Mouse (Mus musculus) liver, adult 2 months (tissue): ENCODE results near the gene Sh3bp5. TPM values are rescaled to one million over a fixed set of nuclear protein-coding genes. Genes with fewer than 3 reads are reported as not detected.

Source experiments
- DNase-seq: peaks from one replicate; pipeline ENCODE4 v3.0.0-alpha.2; 2011; ENCODE audit warnings: low read depth, low spot score; ENCODE audit errors: extremely low read depth
- H3K27ac ChIP-seq: fragments of 200-500 bp; replicated peaks from 2 replicates; pipeline ENCODE4 v1.5.1; 2012; ENCODE audit warnings: low read depth, mild to moderate bottlenecking, control low read depth, inconsistent platforms, low read length; ENCODE audit not compliant: insufficient read depth
- H3K27me3 ChIP-seq: fragments of 200-500 bp; 2 replicates; pipeline ENCODE4 v1.6.1; 2012; ENCODE audit warnings: mild to moderate bottlenecking, moderate library complexity, low read length, inconsistent platforms; ENCODE audit not compliant: control insufficient read depth, insufficient read depth
- H3K36me3 ChIP-seq: fragments of 200-500 bp; 2 replicates; pipeline ENCODE4 v1.6.1; 2012; ENCODE audit warnings: low read length, inconsistent platforms; ENCODE audit not compliant: control insufficient read depth, insufficient read depth
- H3K4me1 ChIP-seq: fragments of 200-500 bp; 2 replicates; pipeline ENCODE4 v1.6.1; 2011; ENCODE audit warnings: low read length; ENCODE audit not compliant: control insufficient read depth, insufficient read depth
- H3K4me3 ChIP-seq: fragments of 200-500 bp; 2 replicates; pipeline ENCODE4 v1.5.1; 2011; ENCODE audit warnings: low read depth, mild to moderate bottlenecking, control low read depth, low read length, moderate library complexity; ENCODE audit not compliant: insufficient read depth
- H3K79me2 ChIP-seq: fragments of 200-500 bp; 2 replicates; pipeline ENCODE4 v1.6.1; 2012; ENCODE audit warnings: inconsistent platforms, mild to moderate bottlenecking, low read length, moderate library complexity; ENCODE audit not compliant: control insufficient read depth, insufficient read depth
- H3K9ac ChIP-seq: fragments of 200-500 bp; 2 replicates; pipeline ENCODE4 v1.6.1; 2012; ENCODE audit warnings: low read depth, mild to moderate bottlenecking, control low read depth, inconsistent platforms, low read length
- CTCF ChIP-seq: fragments of 200-500 bp; IDR thresholded peaks from 2 replicates; pipeline ENCODE4 v1.5.1; 2011; ENCODE audit warnings: low read depth, low read length, control low read depth
- POLR2A ChIP-seq: fragments of 200-500 bp; IDR thresholded peaks from 2 replicates; pipeline ENCODE4 v1.6.1; 2011; ENCODE audit warnings: low read length, control low read depth; ENCODE audit not compliant: insufficient read depth; ENCODE audit errors: extremely low read depth
- WGBS: fragments of 180-500 bp; shearing (Covaris S2); methylation state at CpG from one replicate; pipeline ENCODE4 v1.1.7; 2018; 5-methylcytosine and 5-hydroxymethylcytosine counted together
- polyA plus RNA-seq: library from polyadenylated mRNA; depleted of rRNA; stranded (reverse); fragments of >200 nt; gene quantifications from 2 replicates; pipeline ENCODE4 v1.2.3, GENCODE M21; 2012
- total RNA-seq: library from RNA; depleted of rRNA; stranded (reverse); fragments of >200 nt; gene quantifications from 2 replicates; pipeline ENCODE4 v1.2.3, GENCODE M21; 2014

Gene Sh3bp5
- total and polyA plus RNA-seq, 2 experiments, result 22.6 to 37.1 TPM

DNA sequence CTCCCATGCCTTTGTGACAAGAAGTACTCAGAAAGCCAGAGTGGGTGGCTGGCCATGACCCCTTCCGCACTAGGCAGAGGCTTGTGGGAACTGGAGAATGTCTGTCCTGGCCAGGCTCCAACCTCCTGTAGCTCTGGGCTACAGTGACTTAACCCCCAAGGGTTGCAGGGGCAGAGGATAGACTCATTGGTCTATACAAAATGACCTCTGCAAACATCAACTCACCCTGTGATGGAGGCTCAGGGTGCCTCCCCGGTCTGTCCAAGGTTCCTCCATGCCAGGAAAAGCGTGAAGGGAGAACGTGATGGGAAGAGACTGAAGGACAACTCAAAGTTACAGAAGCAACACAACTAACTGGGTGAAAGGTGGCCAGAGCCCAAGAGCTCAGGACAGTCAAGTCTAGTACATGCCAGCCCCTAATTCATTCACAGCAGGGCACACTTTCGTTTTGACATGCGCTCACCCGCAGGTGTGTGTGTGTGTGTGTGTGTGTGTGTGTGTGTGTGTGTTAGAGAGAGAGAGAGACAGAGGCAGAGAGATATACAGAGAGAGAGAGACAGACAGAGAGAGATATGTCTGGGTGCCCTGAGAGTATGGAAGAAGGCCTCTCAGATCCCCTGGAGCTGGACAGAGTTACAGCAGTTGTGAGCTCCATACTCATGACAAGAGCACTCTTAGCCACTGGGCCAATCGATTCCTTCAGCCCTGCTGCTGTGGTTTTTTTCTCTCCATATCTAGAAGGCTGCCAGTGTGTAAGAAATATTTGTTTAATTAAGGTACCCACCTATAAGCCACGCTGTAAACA is 37.9 kb downstream of the Sh3bp5 start:
- DNase-seq, result peak; percentile 58
- Histone ChIP-seq H3K27me3 (no peaks in the 10 kb centered on the region), H3K4me1 (peaks cover 15% of the 10 kb centered on the region), H3K9ac (no peak overlapping the region), H3K27ac (peak overlapping the region; percentile 9; the same call in 1 of the 2 replicates), H3K79me2 (peaks cover 49% of the 10 kb centered on the region), H3K4me3 (no peak overlapping the region), H3K36me3 (no peaks in the 10 kb centered on the region)
- TF ChIP-seq POLR2A (no peak), CTCF (no peak)
- WGBS, result 33% methylated on average over 9 of the region's 9 CpGs

DNA sequence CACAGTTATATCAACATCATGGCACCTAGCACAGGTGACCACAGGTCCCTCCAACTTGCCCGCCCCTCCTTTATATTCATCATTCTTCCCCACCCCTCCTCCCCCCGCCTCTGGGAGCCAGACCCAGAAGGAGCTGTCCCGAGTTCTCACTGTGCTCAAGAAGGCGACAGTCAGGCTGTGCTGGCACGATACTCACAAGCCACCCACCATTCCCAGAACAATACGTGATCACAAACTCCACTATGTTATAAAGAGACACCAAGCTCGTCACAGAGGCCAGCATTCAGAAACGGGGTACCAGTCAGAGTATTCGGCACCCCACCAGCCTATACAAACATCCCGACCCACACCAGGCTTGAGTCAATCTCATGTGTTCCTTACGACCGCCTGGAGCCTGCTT is 38.5 kb downstream of the Sh3bp5 start:
- H3K36me3 ChIP-seq, result no peaks in the 10 kb centered on the region
- H3K27ac ChIP-seq, result peak overlapping the region; percentile 9; the same call in 1 of the 2 replicates
- peaks cover 18% of the 10 kb centered on the region for H3K4me1 ChIP-seq
- H3K9ac ChIP-seq, result no peak overlapping the region
- WGBS, result 80% methylated on average over 12 of the region's 12 CpGs
- H3K27me3 ChIP-seq, result no peaks in the 10 kb centered on the region
- no peak overlapping the region for H3K4me3 ChIP-seq
- TF ChIP-seq POLR2A, result no peak
- no peak for TF ChIP-seq CTCF
- peaks cover 51% of the 10 kb centered on the region for H3K79me2 ChIP-seq
- DNase-seq, result no peak

DNA sequence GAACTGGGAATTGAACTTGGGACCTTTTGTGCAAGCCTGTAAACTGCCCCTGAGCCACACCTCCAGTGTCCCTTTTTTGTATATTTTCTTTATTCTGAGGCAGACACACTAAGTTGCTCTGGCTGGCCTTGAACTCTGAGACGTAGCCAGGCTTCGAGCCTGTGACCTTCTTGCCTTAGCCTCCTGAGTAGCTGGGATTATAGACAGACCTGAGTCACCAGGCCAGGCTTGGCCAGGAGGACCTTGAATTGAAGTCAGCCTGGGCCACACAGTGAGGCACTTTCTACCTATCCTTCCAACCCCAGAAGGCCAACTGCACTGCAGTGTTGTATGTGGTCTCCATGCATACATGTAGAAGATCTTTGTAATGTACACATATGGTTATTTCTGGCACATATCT is 39.5 kb downstream of the Sh3bp5 start:
- H3K36me3 ChIP-seq, result no peaks in the 10 kb centered on the region
- H3K79me2 ChIP-seq, result peaks cover 49% of the 10 kb centered on the region
- DNase-seq, result no peak
- H3K4me1 ChIP-seq, result peaks cover 18% of the 10 kb centered on the region
- no peak overlapping the region for H3K27ac ChIP-seq
- no peaks in the 10 kb centered on the region for H3K27me3 ChIP-seq
- H3K4me3 ChIP-seq, result no peak overlapping the region
- H3K9ac ChIP-seq, result no peak overlapping the region
- 78% methylated on average over 2 of the region's 2 CpGs for WGBS
- TF ChIP-seq CTCF (no peak), POLR2A (no peak)

GRCm38 (mm10) chr14:31395629-31396199 is 40.2 kb downstream of the Sh3bp5 start:
- H3K4me1 ChIP-seq, result peaks cover 18% of the 10 kb centered on the region

DNA sequence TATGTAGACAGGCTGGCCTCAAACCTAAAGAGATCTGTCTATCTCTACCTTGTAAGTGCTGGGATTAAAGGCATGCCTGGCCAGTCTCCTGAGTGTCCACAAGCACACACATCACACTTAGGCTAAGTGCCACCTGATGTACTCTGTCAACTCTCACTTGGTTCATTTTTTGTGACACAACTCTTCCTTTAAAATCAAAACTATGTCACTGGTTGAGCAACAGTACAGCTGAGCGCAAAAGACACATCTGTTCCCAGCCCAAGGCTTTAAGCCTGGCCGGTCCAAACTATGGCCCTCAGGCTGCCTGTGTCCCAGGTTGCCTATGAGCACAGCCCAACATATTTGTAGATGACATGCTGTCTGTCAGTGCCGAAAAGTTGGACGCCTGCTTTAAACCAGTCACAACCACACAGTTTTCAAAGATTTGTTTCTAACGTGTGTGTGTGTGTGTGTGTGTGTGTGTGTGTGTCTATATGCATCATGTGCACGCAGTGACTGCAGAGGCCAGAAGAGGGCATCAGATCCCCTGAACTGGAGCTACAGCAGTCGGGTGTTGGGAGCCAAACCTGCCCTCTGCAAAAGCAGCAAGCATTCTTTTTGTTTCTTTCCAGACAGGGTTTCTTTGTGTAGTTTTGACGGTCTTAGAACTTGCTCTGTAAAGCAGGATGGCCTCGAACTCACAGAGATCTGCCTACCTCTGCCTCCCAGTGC is 40.9 kb downstream of the Sh3bp5 start:
- Histone ChIP-seq H3K27me3 (no peaks in the 10 kb centered on the region), H3K9ac (no peak overlapping the region), H3K79me2 (peaks cover 38% of the 10 kb centered on the region), H3K36me3 (no peaks in the 10 kb centered on the region), H3K4me3 (no peak overlapping the region), H3K27ac (no peak overlapping the region), H3K4me1 (peaks cover 18% of the 10 kb centered on the region)
- WGBS, result 82% methylated on average over 9 of the region's 9 CpGs
- TF ChIP-seq CTCF (peak; percentile 41), POLR2A (no peak)
- DNase-seq, result peak; percentile 58

More at GRCm38 (mm10) chr14:31395629-31396199, 40.2 kb downstream of the Sh3bp5 start:
- Histone ChIP-seq H3K36me3 (no peaks in the 10 kb centered on the region), H3K9ac (no peak overlapping the region), H3K27ac (no peak overlapping the region), H3K27me3 (no peaks in the 10 kb centered on the region), H3K79me2 (peaks cover 42% of the 10 kb centered on the region), H3K4me3 (no peak overlapping the region)
- TF ChIP-seq CTCF, result no peak
- TF ChIP-seq POLR2A, result no peak
- WGBS, result 96% methylated on average over 7 of the region's 7 CpGs
- DNase-seq, result no peak
